Comparison of ENCODE assay signal across 21 mouse cellular contexts in the genomic region with DNA sequence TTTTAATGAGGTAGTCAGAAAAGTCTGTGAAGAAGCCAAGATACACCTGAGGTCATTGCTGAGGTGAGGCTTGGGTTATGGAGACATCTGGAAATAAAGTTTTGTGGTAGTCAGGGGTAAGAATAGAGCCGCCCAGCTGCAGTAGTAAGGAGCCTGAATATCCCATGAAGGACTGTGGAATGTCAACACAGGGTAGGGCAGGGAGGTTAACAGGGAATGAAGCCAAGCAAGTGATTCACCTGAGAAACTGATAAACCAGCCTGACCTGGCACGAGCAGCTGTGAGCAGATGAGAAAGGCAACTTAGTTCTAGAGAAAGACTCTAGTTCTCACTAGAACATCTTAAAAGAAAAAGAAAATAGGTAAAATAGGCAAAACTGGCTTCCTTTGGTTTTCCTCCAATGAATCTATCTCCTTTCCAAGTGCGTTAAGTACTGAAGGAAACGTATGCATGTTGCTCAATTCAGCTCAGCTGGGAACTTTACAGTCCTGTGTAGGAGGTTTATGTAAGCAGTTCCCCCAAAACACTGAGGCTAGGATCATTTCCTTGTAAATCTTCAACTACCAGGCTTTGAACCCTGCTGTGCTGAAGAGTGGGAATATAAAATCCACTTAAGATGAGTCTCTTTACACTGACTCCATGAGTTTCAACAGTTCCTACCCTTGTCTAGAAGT. TPM values are rescaled to one million over a fixed set of nuclear protein-coding genes. Genes with fewer than 3 reads are reported as not detected.
DNase-seq lines count a peak whose midpoint lies in the region; ATAC-seq and TF ChIP-seq lines count a peak whose summit lies in the region.
"Had no signal": no experiment of that assay in that cellular context is flagged by ENCODE, and none has a peak within 500 bp of the region (broad histone marks: within the 10 kb centered on the region; RNA-seq: fewer than 3 reads in every experiment).

No protein-coding gene starts in this region.

- H3K9me3 ChIP-seq in intestine, embryonic 16.5 days (ENCODE audit: control insufficient read depth, low read length), result no peaks in the 10 kb centered on the region
- H3K9me3 ChIP-seq in intestine, postnatal 0 days (ENCODE audit: control insufficient read depth), result no peaks in the 10 kb centered on the region
- no peaks in the 10 kb centered on the region for H3K9me3 ChIP-seq in lung, postnatal 0 days (ENCODE audit: low read length)
- H3K9me3 ChIP-seq: embryonic facial prominence, embryonic 10.5 days; forebrain, embryonic 10.5 days; heart, embryonic 10.5 days; hindbrain, embryonic 12.5 days had no signal

- peak; percentile 70 for DNase-seq in lung, postnatal 0 days (ENCODE audit: low spot score)
- DNase-seq in lung, adult 2 months, result no peak
- peak; percentile 52 for DNase-seq in large intestine, adult 2 months (ENCODE audit: low read depth, low spot score)
- DNase-seq in spleen, postnatal 36 days (ENCODE audit: low spot score in 2 of 2), result no peak
- no peak for DNase-seq in spleen, adult 12 weeks (ENCODE audit: low spot score)
- DNase-seq: adrenal gland, adult 2 months; adrenal gland, postnatal 25 days; cerebellum, adult 2 months; cerebellum, postnatal 10 days; gastrocnemius, postnatal 10 days; heart, adult 18-20 months; heart, postnatal 10 days; heart, postnatal 4 days had no signal

- no peak for TF ChIP-seq POLR2A in lung, adult 2 months (IDR thresholded peaks at IDR 0.05; ENCODE audit: borderline replicate concordance, extremely low read depth, low read depth, low read length)

- H3K9ac ChIP-seq in intestine, embryonic 16.5 days (ENCODE audit: low read depth, low read length), result no peak overlapping the region
- H3K9ac ChIP-seq in intestine, postnatal 0 days (ENCODE audit: low read depth, low read length), result no peak overlapping the region
- no peak overlapping the region for H3K9ac ChIP-seq in lung, postnatal 0 days (replicated peaks; ENCODE audit: low read depth)
- H3K9ac ChIP-seq: hindbrain, embryonic 12.5 days had no signal

- no peaks in the 10 kb centered on the region for H3K4me1 ChIP-seq in intestine, embryonic 16.5 days (ENCODE audit: control insufficient read depth, insufficient read depth, low read length)
- H3K4me1 ChIP-seq in intestine, postnatal 0 days (replicated peaks; ENCODE audit: control insufficient read depth, insufficient read depth, low read length), result no peaks in the 10 kb centered on the region
- no peaks in the 10 kb centered on the region for H3K4me1 ChIP-seq in lung, postnatal 0 days (ENCODE audit: insufficient read depth, low read depth, low read length)
- H3K4me1 ChIP-seq in lung, adult 2 months (ENCODE audit: control insufficient read depth, insufficient read depth, low read length), result no peaks in the 10 kb centered on the region; the same call in 1 of the 2 replicates
- H3K4me1 ChIP-seq: embryonic facial prominence, embryonic 10.5 days; forebrain, embryonic 10.5 days; heart, embryonic 10.5 days; hindbrain, embryonic 12.5 days had no signal

- WGBS in intestine, embryonic 16.5 days, result 56% methylated on average over 4 of the region's 4 CpGs
- 39% methylated on average over 4 of the region's 4 CpGs for WGBS in intestine, postnatal 0 days
- WGBS in lung, postnatal 0 days, result 31% methylated on average over 4 of the region's 4 CpGs
- WGBS in lung, adult 2 months, result 62% methylated on average over 4 of the region's 4 CpGs
- 27% methylated on average over 4 of the region's 4 CpGs for WGBS in large intestine, adult 2 months

- no peaks in the 10 kb centered on the region for H3K27me3 ChIP-seq in intestine, embryonic 16.5 days (replicated peaks; ENCODE audit: control insufficient read depth, insufficient read depth, low read length)
- H3K27me3 ChIP-seq in intestine, postnatal 0 days (replicated peaks; ENCODE audit: control insufficient read depth, insufficient read depth, low read length), result no peaks in the 10 kb centered on the region
- H3K27me3 ChIP-seq in lung, postnatal 0 days (replicated peaks; ENCODE audit: insufficient read depth, low read length), result no peaks in the 10 kb centered on the region
- H3K27me3 ChIP-seq: CH12.LX; hindbrain, embryonic 12.5 days had no signal

- no peak overlapping the region for H3K4me2 ChIP-seq in intestine, embryonic 16.5 days (ENCODE audit: low read depth, low read length)
- H3K4me2 ChIP-seq in intestine, postnatal 0 days (replicated peaks; ENCODE audit: low read depth), result no peak overlapping the region
- H3K4me2 ChIP-seq in lung, postnatal 0 days (replicated peaks; ENCODE audit: low read depth, low read length), result no peak overlapping the region
- H3K4me2 ChIP-seq: hindbrain, embryonic 12.5 days had no signal

- peak; percentile 42; the same call in 1 of the 2 replicates for TF ChIP-seq EP300 in lung, postnatal 0 days (IDR thresholded peaks at IDR 0.05)

- ATAC-seq in intestine, embryonic 16.5 days, result peak; percentile 46; the same call in 1 of the 2 replicates
- no peak for ATAC-seq in intestine, postnatal 0 days
- ATAC-seq in lung, postnatal 0 days, result peak; percentile 86
- ATAC-seq: forebrain, embryonic 14.5 days had no signal

- TF ChIP-seq CTCF in intestine, postnatal 0 days (IDR thresholded peaks at IDR 0.05; ENCODE audit: low read depth), result no peak
- TF ChIP-seq CTCF in lung, postnatal 0 days (IDR thresholded peaks at IDR 0.05), result no peak
- TF ChIP-seq CTCF in lung, adult 2 months (IDR thresholded peaks at IDR 0.05; ENCODE audit: insufficient read depth, low read length), result no peak

- no peaks in the 10 kb centered on the region for H3K36me3 ChIP-seq in intestine, embryonic 16.5 days (ENCODE audit: control insufficient read depth, insufficient read depth, low read length)
- H3K36me3 ChIP-seq in intestine, postnatal 0 days (ENCODE audit: control insufficient read depth, insufficient read depth), result no peaks in the 10 kb centered on the region
- H3K36me3 ChIP-seq in lung, postnatal 0 days (ENCODE audit: insufficient read depth, low read length), result no peaks in the 10 kb centered on the region
- H3K36me3 ChIP-seq: embryonic facial prominence, embryonic 10.5 days; forebrain, embryonic 10.5 days; heart, embryonic 10.5 days; hindbrain, embryonic 12.5 days had no signal

- H3K27ac ChIP-seq in intestine, embryonic 16.5 days (ENCODE audit: low read length), result no peak overlapping the region
- H3K27ac ChIP-seq in intestine, postnatal 0 days (ENCODE audit: low read depth, low read length), result no peak overlapping the region
- 0 out of 2 replicates have a peak overlapping the region, but pooled peaks have one; percentile 1 for H3K27ac ChIP-seq in lung, postnatal 0 days (ENCODE audit: low read length)
- H3K27ac ChIP-seq: embryonic facial prominence, embryonic 10.5 days; forebrain, embryonic 10.5 days; heart, embryonic 10.5 days; hindbrain, embryonic 12.5 days had no signal

- no peak overlapping the region for H3K4me3 ChIP-seq in intestine, embryonic 16.5 days (ENCODE audit: low read length)
- H3K4me3 ChIP-seq in intestine, postnatal 0 days (ENCODE audit: low read depth, low read length), result no peak overlapping the region
- H3K4me3 ChIP-seq in lung, postnatal 0 days (ENCODE audit: low read depth, low read length), result no peak overlapping the region
- H3K4me3 ChIP-seq in lung, adult 2 months (replicated peaks; ENCODE audit: extremely low read depth, low read depth, low read length), result no peak overlapping the region
- H3K4me3 ChIP-seq: embryonic facial prominence, embryonic 10.5 days; forebrain, embryonic 10.5 days; heart, embryonic 10.5 days; hindbrain, embryonic 12.5 days had no signal

RNA-seq across cellular contexts. Expression of a gene that starts 9.5 kb away (rescaled TPM):
- polyA plus RNA-seq in intestine, embryonic 16.5 days (2015; fragmentation: Nextera tagmentation; extraction: Ambion mirVana), result 4.0 and 4.6 TPM in 2 replicates
- polyA plus RNA-seq in intestine, postnatal 0 days (2015; fragmentation: Nextera tagmentation; extraction: Ambion mirVana), result 1.9 and 2.2 TPM in 2 replicates
- 7.4 and 7.8 TPM in 2 replicates for polyA plus RNA-seq in lung, postnatal 0 days (2015; fragmentation: Nextera tagmentation; extraction: Ambion mirVana)
- polyA plus RNA-seq in lung, adult 2 months (2012; rRNA removed), result 4.6 and 7.1 TPM in 2 replicates
- polyA plus RNA-seq in large intestine, adult 2 months (2012; rRNA removed), result 0.94 and 1.5 TPM in 2 replicates

Comparison
In these comparisons a context has a peak if more than half of its experiments do, and no peak if none do; other contexts are left out.
1. DNase-seq: peak in lung, postnatal 0 days (single experiment) and large intestine, adult 2 months (single experiment); none in lung, adult 2 months (single experiment), spleen, postnatal 36 days (0 of 2) and spleen, adult 12 weeks (single experiment).